Mouse (Mus musculus) kidney, embryonic 15.5 days (tissue): Measurements from ENCODE around the gene Ifnl3. TPM values are rescaled to one million over a fixed set of nuclear protein-coding genes. Genes with fewer than 3 reads are reported as not detected.
A peak's percentile ranks its signal among the peaks of the same experiment; 100 is the strongest.

Source experiments
- ATAC-seq: fragments of 200-750 bp; cut with Nextera tagmentation; replicated peaks from 2 replicates; pipeline ENCODE4 v1.8.0; 2017; ENCODE audit warnings: moderate TSS enrichment; ENCODE audit not compliant: low FRiP score
- H3K27ac ChIP-seq: fragments of 300-500 bp; sonication (generic); 2 replicates; pipeline ENCODE4 v1.5.1; 2015; ENCODE audit warnings: mild to moderate bottlenecking, inconsistent platforms
- H3K27me3 ChIP-seq: fragments of 300-500 bp; sonication (generic); 2 replicates; pipeline ENCODE4 v1.6.1; 2015; ENCODE audit warnings: inconsistent platforms
- H3K36me3 ChIP-seq: fragments of 300-500 bp; sonication (generic); 2 replicates; pipeline ENCODE4 v1.6.1; 2015; ENCODE audit warnings: inconsistent platforms
- H3K4me1 ChIP-seq: fragments of 300-500 bp; sonication (generic); 2 replicates; pipeline ENCODE4 v1.6.1; 2015; ENCODE audit warnings: inconsistent platforms
- H3K4me2 ChIP-seq: fragments of 300-500 bp; sonication (generic); 2 replicates; pipeline ENCODE4 v1.6.1; 2015; ENCODE audit warnings: moderate library complexity, mild to moderate bottlenecking, inconsistent platforms
- H3K4me3 ChIP-seq: fragments of 300-500 bp; sonication (generic); replicated peaks from 2 replicates; pipeline ENCODE4 v1.5.1; 2015; ENCODE audit warnings: mild to moderate bottlenecking, inconsistent platforms
- H3K9ac ChIP-seq: fragments of 300-500 bp; sonication (generic); 2 replicates; pipeline ENCODE4 v1.6.1; 2015; ENCODE audit warnings: mild to moderate bottlenecking, inconsistent platforms
- H3K9me3 ChIP-seq: fragments of 300-500 bp; sonication (generic); replicated peaks from 2 replicates; pipeline ENCODE4 v1.6.1; 2016; ENCODE audit warnings: inconsistent platforms
- WGBS: fragments of 180-500 bp; shearing (Covaris S2); methylation state at CpG from one replicate; pipeline ENCODE4 v1.1.7; 2015; ENCODE audit warnings: mixed read lengths; 5-methylcytosine and 5-hydroxymethylcytosine counted together
- microRNA-seq: library from miRNA; unstranded; fragments of <30 nt; microRNA quantifications from one replicate; pipeline ENCODE4, GENCODE M21; 2016
- polyA plus RNA-seq: library from polyadenylated mRNA; unstranded; fragments of >200 nt; fragmentation: Nextera tagmentation; extraction: Ambion mirVana; gene quantifications from 2 replicates; pipeline ENCODE4 v1.2.1, GENCODE M21; 2015

Gene Ifnl3
- polyA plus RNA-seq, 1 experiment from 2014 or later: not detected

GRCm38 (mm10) chr7:28570291-28570981, 47.8 kb downstream of the Ifnl3 start:
- Histone ChIP-seq H3K4me2 (peak overlapping the region; percentile 12; the same call in 1 of the 2 replicates), H3K9me3 (no peaks in the 10 kb centered on the region), H3K27me3 (no peaks in the 10 kb centered on the region), H3K9ac (peak overlapping the region; percentile 17; the same call in 1 of the 2 replicates), H3K4me1 (peaks cover 66% of the 10 kb centered on the region), H3K36me3 (peaks cover 35% of the 10 kb centered on the region), H3K4me3 (no peak overlapping the region), H3K27ac (peak overlapping the region; percentile 94)
- peak; percentile 82 for ATAC-seq
- 61% methylated on average over 12 of the region's 12 CpGs for WGBS

GRCm38 (mm10) chr7:28570982-28571682, 48.5 kb downstream of the Ifnl3 start:
- 30% methylated on average over 5 of the region's 5 CpGs for whole genome bisulfite sequencing
- H3K9ac ChIP-seq: peak overlapping the region; percentile 17; the same call in 1 of the 2 replicates

GRCm38 (mm10) chr7:28572689-28573088, 50.1 kb downstream of the Ifnl3 start:
- no peaks in the 10 kb centered on the region for H3K9me3 ChIP-seq
- H3K36me3 ChIP-seq: peaks cover 12% of the 10 kb centered on the region
- 66% methylated on average over 5 of the region's 5 CpGs for WGBS
- peak overlapping the region; percentile 94 for H3K27ac ChIP-seq
- no peaks in the 10 kb centered on the region for H3K27me3 ChIP-seq
- peaks cover 89% of the 10 kb centered on the region for H3K4me1 ChIP-seq
- H3K9ac ChIP-seq: no peak overlapping the region
- ATAC-seq: no peak
- no peak overlapping the region for H3K4me2 ChIP-seq
- H3K4me3 ChIP-seq: no peak overlapping the region

More at GRCm38 (mm10) chr7:28570982-28571682, 48.5 kb downstream of the Ifnl3 start:
- H3K4me1 ChIP-seq: peaks cover 73% of the 10 kb centered on the region
- H3K27ac ChIP-seq: peak overlapping the region; percentile 94
- H3K4me2 ChIP-seq: peak overlapping the region; percentile 12; the same call in 1 of the 2 replicates
- no peak for ATAC-seq
- no peak overlapping the region for H3K4me3 ChIP-seq
- peaks cover 28% of the 10 kb centered on the region for H3K36me3 ChIP-seq
- no peaks in the 10 kb centered on the region for H3K9me3 ChIP-seq
- H3K27me3 ChIP-seq: no peaks in the 10 kb centered on the region

GRCm38 (mm10) chr7:28573236-28573635, 50.6 kb downstream of the Ifnl3 start:
- Histone ChIP-seq H3K4me3 (no peak overlapping the region), H3K27ac (peak overlapping the region; percentile 94)

More at GRCm38 (mm10) chr7:28573236-28573635, 50.6 kb downstream of the Ifnl3 start:
- ATAC-seq: no peak
- peaks cover 94% of the 10 kb centered on the region for H3K4me1 ChIP-seq
- no peaks in the 10 kb centered on the region for H3K27me3 ChIP-seq
- no peak overlapping the region for H3K9ac ChIP-seq
- H3K36me3 ChIP-seq: peaks cover 8% of the 10 kb centered on the region
- WGBS: 94% methylated on average over 3 of the region's 3 CpGs
- H3K9me3 ChIP-seq: no peaks in the 10 kb centered on the region
- no peak overlapping the region for H3K4me2 ChIP-seq

Small RNA genes lying within 50 kb of the gene (microRNA-seq; reads per million reads assigned to microRNA genes)
- gene Mir7049: 0.59 reads per million

Other genes with a start within 250 kb of the Ifnl3 start
- gene Eid2b, start 245.1 kb upstream of the Ifnl3 start, polyA plus RNA-seq: 11.4 and 11.6 TPM in 2 replicates
- 0.42 and 0.57 TPM in 2 replicates for gene Selenov, start 231.7 kb upstream of the Ifnl3 start, polyA plus RNA-seq
- 0.52 and 0.63 TPM in 2 replicates for gene Dll3, start 220.6 kb upstream of the Ifnl3 start, polyA plus RNA-seq
- 154 and 160 TPM in 2 replicates for gene Timm50, start 210.8 kb upstream of the Ifnl3 start, polyA plus RNA-seq
- gene Supt5, start 184.1 kb upstream of the Ifnl3 start, polyA plus RNA-seq: 91.0 and 104 TPM in 2 replicates
- gene Rps16, start 172.2 kb upstream of the Ifnl3 start, polyA plus RNA-seq: 995 and 1,159 TPM in 2 replicates
- 69.9 and 84.6 TPM in 2 replicates for gene Plekhg2, start 150.2 kb upstream of the Ifnl3 start, polyA plus RNA-seq
- 16.2 TPM in 2 replicates for gene Zfp36, start 142.6 kb upstream of the Ifnl3 start, polyA plus RNA-seq
- gene Med29, start 130.1 kb upstream of the Ifnl3 start, polyA plus RNA-seq: 52.6 and 57.7 TPM in 2 replicates
- gene Paf1, start 129.9 kb upstream of the Ifnl3 start, polyA plus RNA-seq: 86.8 and 100 TPM in 2 replicates
- gene Gmfg, start 85.4 kb upstream of the Ifnl3 start, polyA plus RNA-seq: 16.4 and 17.3 TPM in 2 replicates
- 2.6 and 2.8 TPM in 2 replicates for gene Lrfn1, start 70.9 kb upstream of the Ifnl3 start, polyA plus RNA-seq
- not detected in 2 replicates for gene Ifnl2, start 12.4 kb upstream of the Ifnl3 start, polyA plus RNA-seq
- gene Sycn, start 18.0 kb downstream of the Ifnl3 start, polyA plus RNA-seq: not detected in 2 replicates
- gene Nccrp1, start 24.4 kb downstream of the Ifnl3 start, polyA plus RNA-seq: 0.14 TPM in 1 of 2 replicates, not detected in the other
- gene Samd4b, start 75.3 kb downstream of the Ifnl3 start, polyA plus RNA-seq: 28.8 and 33.6 TPM in 2 replicates
- 63.9 and 72.1 TPM in 2 replicates for gene Pak4, start 75.3 kb downstream of the Ifnl3 start, polyA plus RNA-seq
- not detected in 2 replicates for gene Acp7, start 108.5 kb downstream of the Ifnl3 start, polyA plus RNA-seq
- gene Fbxo27, start 170.0 kb downstream of the Ifnl3 start, polyA plus RNA-seq: 5.4 and 9.1 TPM in 2 replicates
- gene Fbxo17, start 194.0 kb downstream of the Ifnl3 start, polyA plus RNA-seq: 8.2 and 9.2 TPM in 2 replicates
- gene Mrps12, start 219.0 kb downstream of the Ifnl3 start, polyA plus RNA-seq: 144 and 152 TPM in 2 replicates
- 30.0 and 30.8 TPM in 2 replicates for gene Sars2, start 219.2 kb downstream of the Ifnl3 start, polyA plus RNA-seq
- gene Ccer2, start 233.3 kb downstream of the Ifnl3 start, polyA plus RNA-seq: not detected in 2 replicates
- gene Sirt2, start 243.9 kb downstream of the Ifnl3 start, polyA plus RNA-seq: 57.2 and 67.6 TPM in 2 replicates
- gene Nfkbib, start 244.7 kb downstream of the Ifnl3 start, polyA plus RNA-seq: 41.6 and 45.2 TPM in 2 replicates